Mouse (Mus musculus): Measurements from ENCODE around the gene Dao. TPM values are rescaled to one million over a fixed set of nuclear protein-coding genes. Genes with fewer than 3 reads are reported as not detected.
A peak's percentile ranks its signal among the peaks of the same experiment; 100 is the strongest.

Gene Dao
- polyA plus RNA-seq, 1 experiment from 2014 or later: not detected

DNA sequence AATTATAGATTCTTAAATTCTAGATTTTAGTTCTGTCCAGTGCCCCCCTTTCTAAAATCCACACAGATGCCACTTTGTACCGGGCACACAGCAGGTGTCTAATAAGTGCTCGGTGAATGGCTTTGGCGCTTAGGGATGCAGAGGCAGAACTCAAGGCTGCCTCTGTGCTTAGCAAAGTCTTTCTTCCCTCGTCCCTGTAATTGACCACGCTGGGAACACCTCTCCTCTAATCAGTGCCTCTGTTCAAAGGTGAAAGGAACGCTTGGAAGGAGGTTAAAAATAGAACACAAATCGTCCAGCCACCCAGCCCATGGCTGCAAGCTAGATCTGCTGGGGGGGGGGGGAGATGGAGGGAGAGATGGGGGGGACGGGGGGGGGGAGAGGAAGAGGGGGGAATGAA is 37.0 kb downstream of the Dao start:
- Histone ChIP-seq H3K4me1 (0 out of 2 replicates have a peak, but pooled peaks cover 7% of the 10 kb centered on the region), H3K27me3 (peaks cover 4% of the 10 kb centered on the region; the same call in 1 of the 2 replicates), H3K27ac (no peak overlapping the region), H3K9ac (no peak overlapping the region), H3K4me2 (replicated peaks) (no peak overlapping the region), H3K4me3 (no peak overlapping the region), H3K9me3 (replicated peaks) (no peaks in the 10 kb centered on the region), H3K36me3 (peaks cover 25% of the 10 kb centered on the region; the same call in 1 of the 2 replicates)
- ATAC-seq (ENCODE audit: low FRiP score): no peak
- WGBS: 30% methylated on average over 7 of the region's 8 CpGs

DNA sequence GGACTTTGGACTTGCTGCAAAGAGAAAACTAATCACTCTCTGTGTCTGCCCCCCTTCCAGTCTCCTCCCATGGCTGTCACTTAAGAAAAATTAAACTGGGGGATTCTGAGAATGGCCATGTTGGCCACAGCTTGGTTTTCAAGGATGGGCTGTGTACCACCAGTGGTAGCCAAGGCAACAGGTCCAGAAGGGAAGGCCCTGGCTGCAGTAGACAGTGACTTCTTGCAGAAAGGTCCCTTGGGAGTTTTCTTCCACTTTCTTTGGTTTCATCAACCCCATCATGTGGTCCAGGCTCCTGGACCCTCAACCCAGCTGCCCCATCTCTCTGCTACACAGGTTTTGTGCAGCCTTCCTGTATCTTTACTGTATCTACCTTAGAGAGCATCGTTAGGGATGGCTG is 37.4 kb downstream of the Dao start:
- Histone ChIP-seq H3K27me3 (peaks cover 4% of the 10 kb centered on the region; the same call in 1 of the 2 replicates), H3K4me1 (0 out of 2 replicates have a peak, but pooled peaks cover 7% of the 10 kb centered on the region), H3K9ac (no peak overlapping the region), H3K4me2 (replicated peaks) (no peak overlapping the region), H3K27ac (no peak overlapping the region), H3K9me3 (replicated peaks) (no peaks in the 10 kb centered on the region), H3K4me3 (no peak overlapping the region), H3K36me3 (peaks cover 25% of the 10 kb centered on the region; the same call in 1 of the 2 replicates)
- 68% methylated on average over 1 of the region's 1 CpGs for WGBS
- ATAC-seq (ENCODE audit: low FRiP score): no peak

DNA sequence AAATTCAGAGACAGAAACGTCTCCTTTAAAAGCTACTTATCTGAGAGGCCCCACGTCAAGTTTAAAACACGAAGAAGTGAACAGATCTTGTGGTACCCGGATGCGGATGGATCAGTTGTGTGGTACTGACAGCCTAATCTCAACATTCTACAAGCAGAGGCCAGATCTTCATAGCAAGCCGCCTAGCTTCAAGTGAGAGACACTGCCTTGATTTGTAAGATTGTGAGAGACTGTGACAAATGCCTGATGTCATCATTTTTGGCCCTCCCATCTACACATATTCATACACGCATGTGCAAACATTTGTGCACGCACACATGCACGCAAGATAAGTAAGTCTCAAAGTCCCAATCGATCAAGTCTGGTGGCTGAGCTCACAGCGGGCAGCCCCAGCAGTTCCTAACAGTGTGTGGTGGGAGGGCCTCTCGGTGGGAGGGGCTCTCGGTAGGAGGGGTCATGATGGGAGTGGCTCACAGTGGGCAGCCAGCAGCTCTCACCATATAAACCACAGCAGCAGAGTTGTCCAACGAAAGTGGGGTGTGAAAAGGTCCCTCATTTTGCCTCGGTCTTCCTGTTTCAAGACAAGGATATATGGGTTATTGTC is 37.9 kb downstream of the Dao start:
- H3K9ac ChIP-seq: no peak overlapping the region
- peaks cover 25% of the 10 kb centered on the region; the same call in 1 of the 2 replicates for H3K36me3 ChIP-seq
- ATAC-seq (ENCODE audit: low FRiP score): no peak
- 22% methylated on average over 15 of the region's 15 CpGs for WGBS
- 0 out of 2 replicates have a peak overlapping the region, but pooled peaks have one; percentile 17 for H3K4me2 ChIP-seq (replicated peaks)
- 0 out of 2 replicates have a peak, but pooled peaks cover 7% of the 10 kb centered on the region for H3K4me1 ChIP-seq
- H3K4me3 ChIP-seq: no peak overlapping the region
- no peaks in the 10 kb centered on the region for H3K9me3 ChIP-seq (replicated peaks)
- peaks cover 4% of the 10 kb centered on the region; the same call in 1 of the 2 replicates for H3K27me3 ChIP-seq
- H3K27ac ChIP-seq: no peak overlapping the region

DNA sequence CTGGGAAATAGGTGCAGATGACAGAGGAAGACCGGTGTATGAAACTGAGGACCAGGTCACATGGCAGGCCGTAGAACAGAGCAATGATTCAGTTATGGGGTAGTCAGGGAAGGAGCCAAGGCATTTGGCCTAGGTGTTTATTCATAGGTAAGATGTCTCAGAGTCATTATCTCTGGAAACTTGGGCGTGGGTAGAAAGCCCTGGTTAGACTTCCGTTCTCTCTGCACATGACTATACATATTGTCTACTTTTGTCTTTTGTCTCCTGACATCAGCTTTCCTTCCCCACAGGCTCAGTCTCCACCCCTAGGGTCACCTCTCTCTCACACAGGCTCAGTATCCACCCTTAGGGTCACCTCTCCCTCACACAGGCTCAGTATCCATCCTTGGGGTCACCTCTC is 40.3 kb downstream of the Dao start:
- 88% methylated on average over 4 of the region's 4 CpGs for WGBS
- Histone ChIP-seq H3K27me3 (peaks cover 4% of the 10 kb centered on the region; the same call in 1 of the 2 replicates), H3K36me3 (peaks cover 20% of the 10 kb centered on the region; the same call in 1 of the 2 replicates), H3K4me2 (replicated peaks) (no peak overlapping the region), H3K4me3 (no peak overlapping the region), H3K9me3 (replicated peaks) (no peaks in the 10 kb centered on the region), H3K9ac (no peak overlapping the region), H3K27ac (no peak overlapping the region), H3K4me1 (peaks cover 8% of the 10 kb centered on the region; the same call in 1 of the 2 replicates)
- ATAC-seq (ENCODE audit: low FRiP score): no peak

DNA sequence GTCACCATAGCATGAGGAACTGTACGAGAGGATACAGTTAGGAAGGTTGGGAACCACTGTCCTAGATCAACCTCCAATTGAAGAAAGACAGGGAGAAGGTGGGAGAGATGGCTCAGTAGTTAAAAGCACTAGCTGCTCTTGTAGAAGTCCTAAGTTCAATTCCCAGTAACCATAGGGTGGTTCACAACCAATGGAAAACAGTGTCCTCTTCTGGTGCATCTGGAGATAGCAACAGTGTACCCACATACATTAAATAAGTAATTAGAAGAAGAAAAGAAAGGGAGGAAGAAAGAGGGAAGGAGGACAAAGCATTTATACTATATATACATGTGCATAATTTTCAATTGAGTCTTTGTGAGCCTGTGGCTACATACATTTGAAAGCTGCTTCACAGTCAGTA is 41.6 kb downstream of the Dao start:
- Histone ChIP-seq H3K9ac (no peak overlapping the region), H3K4me3 (no peak overlapping the region), H3K4me1 (peaks cover 13% of the 10 kb centered on the region; the same call in 1 of the 2 replicates), H3K4me2 (replicated peaks) (no peak overlapping the region), H3K27ac (no peak overlapping the region), H3K27me3 (peaks cover 4% of the 10 kb centered on the region; the same call in 1 of the 2 replicates), H3K36me3 (peaks cover 20% of the 10 kb centered on the region; the same call in 1 of the 2 replicates), H3K9me3 (replicated peaks) (no peaks in the 10 kb centered on the region)
- 78% methylated on average over 1 of the region's 1 CpGs for WGBS
- ATAC-seq (ENCODE audit: low FRiP score): no peak

DNA sequence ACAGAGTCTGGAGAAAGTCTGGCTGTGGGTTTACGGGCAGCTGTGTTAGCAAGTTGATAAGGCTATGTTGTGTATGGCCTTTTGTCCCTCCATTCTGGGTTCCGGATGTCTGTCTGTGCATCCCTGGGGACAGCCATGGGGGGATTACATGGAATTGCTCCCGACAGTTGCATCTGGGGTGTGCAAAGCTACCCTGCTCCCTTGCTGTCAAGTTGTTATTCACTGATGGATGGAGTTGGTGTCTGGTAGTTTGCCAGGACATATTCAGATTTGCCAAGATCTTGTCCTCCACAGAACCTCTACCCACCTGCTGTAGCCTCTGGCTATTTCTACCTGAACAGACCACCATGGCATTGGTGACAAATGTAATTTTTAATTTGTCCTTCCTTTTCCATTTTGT is 42.6 kb downstream of the Dao start:
- Histone ChIP-seq H3K36me3 (peaks cover 22% of the 10 kb centered on the region), H3K27ac (no peak overlapping the region), H3K4me1 (peaks cover 11% of the 10 kb centered on the region; the same call in 1 of the 2 replicates), H3K4me2 (replicated peaks) (no peak overlapping the region), H3K9ac (no peak overlapping the region), H3K27me3 (peaks cover 4% of the 10 kb centered on the region; the same call in 1 of the 2 replicates), H3K4me3 (no peak overlapping the region), H3K9me3 (replicated peaks) (no peaks in the 10 kb centered on the region)
- 70% methylated on average over 3 of the region's 3 CpGs for WGBS
- ATAC-seq (ENCODE audit: low FRiP score): no peak

DNA sequence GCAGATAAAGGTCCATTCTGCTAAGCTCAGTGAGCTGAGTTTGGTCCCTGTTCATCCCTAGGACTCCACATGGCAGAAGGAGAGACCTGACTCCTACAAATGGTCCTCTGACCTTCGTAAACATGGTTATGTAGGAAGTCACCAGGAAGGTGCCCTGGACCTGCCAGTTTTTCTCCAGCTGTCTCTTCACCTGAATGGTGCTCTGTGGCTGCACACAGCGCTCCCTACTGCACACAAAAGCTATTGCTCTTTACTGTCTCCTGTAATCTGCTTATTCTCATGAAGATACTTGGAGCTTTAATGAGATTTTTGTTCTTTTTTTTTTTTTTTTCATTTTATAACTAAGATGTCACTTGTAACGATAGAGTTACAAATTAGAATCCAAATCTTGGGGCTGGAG is 43.1 kb downstream of the Dao start:
- H3K4me1 ChIP-seq: peaks cover 7% of the 10 kb centered on the region; the same call in 1 of the 2 replicates
- H3K9me3 ChIP-seq (replicated peaks): no peaks in the 10 kb centered on the region
- no peak overlapping the region for H3K4me3 ChIP-seq
- 52% methylated on average over 3 of the region's 3 CpGs for WGBS
- H3K36me3 ChIP-seq: peaks cover 22% of the 10 kb centered on the region
- no peak overlapping the region for H3K4me2 ChIP-seq (replicated peaks)
- no peak overlapping the region for H3K27ac ChIP-seq
- H3K27me3 ChIP-seq: peaks cover 4% of the 10 kb centered on the region; the same call in 1 of the 2 replicates
- ATAC-seq (ENCODE audit: low FRiP score): no peak
- H3K9ac ChIP-seq: no peak overlapping the region

DNA sequence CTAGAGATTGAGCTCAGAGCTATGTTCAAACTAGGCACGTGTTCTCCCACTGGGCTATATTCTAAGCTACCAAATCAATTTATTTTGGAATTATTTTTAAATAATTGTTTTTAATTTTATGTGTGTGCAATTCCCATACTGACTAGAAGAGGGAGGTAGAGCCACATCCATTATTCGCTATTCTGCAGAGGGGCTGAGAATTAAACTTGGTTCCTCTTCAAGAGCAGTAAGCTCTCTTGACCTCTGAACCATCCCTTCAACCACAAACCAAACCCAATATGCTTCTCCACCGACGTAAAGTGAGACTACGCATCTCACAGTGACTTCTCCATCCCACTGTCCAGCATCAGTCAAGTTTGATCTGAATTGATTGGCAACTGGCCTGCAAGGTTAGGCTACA is 43.7 kb downstream of the Dao start:
- WGBS: 86% methylated on average over 5 of the region's 5 CpGs
- Histone ChIP-seq H3K27me3 (peaks cover 4% of the 10 kb centered on the region; the same call in 1 of the 2 replicates), H3K27ac (no peak overlapping the region), H3K9me3 (replicated peaks) (no peaks in the 10 kb centered on the region), H3K4me2 (replicated peaks) (no peak overlapping the region), H3K4me3 (no peak overlapping the region), H3K36me3 (peaks cover 17% of the 10 kb centered on the region), H3K9ac (no peak overlapping the region), H3K4me1 (peaks cover 12% of the 10 kb centered on the region; the same call in 1 of the 2 replicates)
- ATAC-seq (ENCODE audit: low FRiP score): no peak

DNA sequence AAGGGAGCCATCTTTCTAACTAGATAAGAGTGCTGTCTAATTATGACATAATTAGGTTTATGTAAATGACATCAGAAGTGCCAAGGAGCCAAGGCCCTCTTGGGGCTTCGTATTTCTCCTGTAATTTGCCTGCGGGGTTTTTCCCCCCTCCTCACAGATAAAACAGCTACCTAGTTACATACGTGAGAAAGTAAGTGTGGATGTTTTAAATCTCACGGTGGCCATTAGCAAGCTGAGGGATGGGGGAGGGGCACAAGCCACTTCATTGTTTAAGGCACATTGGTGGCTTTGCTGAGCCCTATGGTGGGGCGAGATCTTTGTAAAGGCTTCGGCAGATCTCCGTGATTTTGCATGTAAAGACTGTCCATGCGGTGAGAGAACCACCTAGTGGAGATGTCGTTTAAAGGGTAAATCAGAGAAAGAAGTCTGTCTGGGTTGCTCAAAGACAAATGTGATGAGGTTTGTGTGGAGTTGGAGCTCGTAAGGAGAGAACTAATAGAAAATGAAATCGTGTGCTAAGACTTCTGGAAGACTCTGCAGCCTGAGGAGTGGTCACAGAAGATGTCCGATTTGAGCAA is 45.3 kb downstream of the Dao start:
- H3K36me3 ChIP-seq: peaks cover 7% of the 10 kb centered on the region
- H3K4me2 ChIP-seq (replicated peaks): no peak overlapping the region
- WGBS: 61% methylated on average over 12 of the region's 12 CpGs
- peaks cover 13% of the 10 kb centered on the region; the same call in 1 of the 2 replicates for H3K4me1 ChIP-seq
- H3K4me3 ChIP-seq: no peak overlapping the region
- H3K27ac ChIP-seq: no peak overlapping the region
- H3K27me3 ChIP-seq: no peaks in the 10 kb centered on the region
- no peak for ATAC-seq (ENCODE audit: low FRiP score)
- H3K9me3 ChIP-seq (replicated peaks): no peaks in the 10 kb centered on the region
- no peak overlapping the region for H3K9ac ChIP-seq

DNA sequence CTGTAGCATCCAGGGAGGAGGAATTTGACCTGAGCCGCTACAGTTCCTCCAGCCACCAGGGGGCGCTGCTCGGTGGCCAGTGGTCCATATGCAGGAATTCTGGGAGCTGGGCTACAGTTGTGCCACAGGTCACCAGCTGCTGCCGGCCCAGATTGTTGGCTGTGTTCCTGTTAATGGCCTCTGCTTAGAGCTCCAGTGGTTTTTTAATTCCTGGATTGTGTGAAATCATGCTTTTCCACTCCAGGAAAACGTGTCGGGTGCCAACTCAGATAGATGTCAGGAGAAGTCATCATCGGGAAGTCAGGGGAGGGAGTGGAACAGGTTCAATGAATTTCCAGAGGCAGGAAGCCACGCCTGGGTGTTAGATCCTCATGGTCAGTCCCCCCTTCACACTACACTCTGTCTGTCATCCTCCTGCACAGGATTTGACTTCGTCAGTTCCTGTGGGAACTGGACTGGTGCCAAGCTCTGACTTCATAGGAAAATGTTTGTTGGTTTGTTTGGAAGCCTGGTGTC is 48.8 kb downstream of the Dao start:
- H3K36me3 ChIP-seq: peaks cover 6% of the 10 kb centered on the region; the same call in 1 of the 2 replicates
- WGBS: 31% methylated on average over 9 of the region's 9 CpGs
- 0 out of 2 replicates have a peak overlapping the region, but pooled peaks have one; percentile 15 for H3K4me2 ChIP-seq (replicated peaks)

DNA sequence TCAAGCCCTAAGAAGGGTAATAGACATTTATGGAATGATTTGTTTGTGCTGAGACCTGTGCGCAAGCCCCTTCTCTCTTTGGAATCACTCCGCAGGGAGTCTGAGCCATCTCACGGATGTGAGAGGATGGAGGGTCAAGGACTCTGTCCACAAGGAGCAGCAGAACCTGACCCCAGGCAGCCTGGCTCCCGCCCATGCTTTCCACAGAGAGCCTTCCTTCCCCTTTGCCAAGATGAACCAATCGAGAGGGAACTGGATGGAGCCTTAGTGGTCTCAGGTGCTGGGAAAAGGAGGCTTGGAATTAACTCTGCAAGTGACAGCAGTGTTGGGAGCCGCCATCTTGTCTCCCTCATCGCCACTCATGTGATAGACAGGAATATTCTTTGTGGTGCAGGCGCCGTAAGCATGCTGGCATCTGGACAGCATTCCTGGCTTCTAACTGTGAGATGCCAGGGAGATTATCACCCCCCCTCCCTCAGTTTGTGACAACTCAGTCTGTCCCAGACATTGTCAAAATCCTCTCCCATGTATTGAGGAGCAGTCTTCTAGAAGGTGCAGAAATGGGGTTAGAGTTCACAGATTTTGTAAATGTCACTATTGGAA is 53.7 kb downstream of the Dao start:
- ATAC-seq (ENCODE audit: low FRiP score): no peak
- H3K27ac ChIP-seq: no peak overlapping the region
- no peak overlapping the region for H3K4me2 ChIP-seq (replicated peaks)
- H3K9ac ChIP-seq: no peak overlapping the region
- H3K9me3 ChIP-seq (replicated peaks): no peaks in the 10 kb centered on the region
- H3K4me1 ChIP-seq: no peaks in the 10 kb centered on the region
- H3K27me3 ChIP-seq: 0 out of 2 replicates have a peak, but pooled peaks cover 3% of the 10 kb centered on the region
- WGBS: 78% methylated on average over 9 of the region's 9 CpGs
- H3K36me3 ChIP-seq: peaks cover 11% of the 10 kb centered on the region
- no peak overlapping the region for H3K4me3 ChIP-seq

More for the DNA sequence above, 48.8 kb downstream of the Dao start:
- Histone ChIP-seq H3K9ac (no peak overlapping the region), H3K27me3 (0 out of 2 replicates have a peak, but pooled peaks cover 3% of the 10 kb centered on the region), H3K9me3 (replicated peaks) (no peaks in the 10 kb centered on the region), H3K27ac (no peak overlapping the region), H3K4me3 (no peak overlapping the region), H3K4me1 (peaks cover 13% of the 10 kb centered on the region; the same call in 1 of the 2 replicates)
- no peak for ATAC-seq (ENCODE audit: low FRiP score)

DNA sequence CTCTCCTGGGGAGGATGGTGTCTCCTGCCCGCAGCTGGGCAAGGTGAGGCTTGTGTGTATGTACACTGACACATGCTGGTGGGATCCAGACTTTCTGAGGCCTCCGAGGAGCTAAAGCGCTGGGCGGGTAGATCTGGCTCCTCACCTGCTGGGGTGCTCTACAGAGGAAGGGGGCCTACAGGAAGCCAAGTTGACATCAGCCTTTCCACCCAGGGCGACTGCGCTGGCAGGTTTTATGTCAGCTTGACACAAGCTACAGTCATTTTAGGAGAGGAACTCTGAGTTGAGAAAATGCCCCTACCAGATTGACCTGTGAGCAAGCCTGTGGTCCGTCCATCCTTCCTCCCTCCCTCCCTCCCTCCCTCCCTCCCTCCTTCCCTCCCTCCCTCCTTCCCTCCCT is 58.2 kb downstream of the Dao start:
- WGBS: 51% methylated on average over 7 of the region's 7 CpGs
- ATAC-seq (ENCODE audit: low FRiP score): no peak
- H3K36me3 ChIP-seq: peaks cover 20% of the 10 kb centered on the region

More for the DNA sequence above, 58.2 kb downstream of the Dao start:
- Histone ChIP-seq H3K9me3 (replicated peaks) (no peaks in the 10 kb centered on the region), H3K4me1 (peaks cover 1% of the 10 kb centered on the region; the same call in 1 of the 2 replicates), H3K9ac (no peak overlapping the region), H3K4me3 (no peak overlapping the region), H3K4me2 (replicated peaks) (no peak overlapping the region), H3K27ac (no peak overlapping the region), H3K27me3 (no peaks in the 10 kb centered on the region)
